ENCODE assay signal across 26 mouse cellular contexts in genomic region chr7:121711171-121711570, GRCm38 (mm10). TPM values are rescaled to one million over a fixed set of nuclear protein-coding genes. Genes with fewer than 3 reads are reported as not detected.
"Had no signal": no experiment of that assay in that cellular context is flagged by ENCODE, and none has a peak within 500 bp of the region (broad histone marks: within the 10 kb centered on the region; RNA-seq: fewer than 3 reads in every experiment).

No protein-coding gene starts in this region.

- H3K36me3 ChIP-seq: kidney, embryonic 15.5 days; liver, embryonic 13.5 days; neural tube, embryonic 12.5 days; neural tube, embryonic 15.5 days; stomach, embryonic 15.5 days had no signal

- H3K9ac ChIP-seq: kidney, embryonic 15.5 days; liver, embryonic 13.5 days; neural tube, embryonic 12.5 days; neural tube, embryonic 15.5 days; stomach, embryonic 15.5 days had no signal

- DNase-seq: kidney, adult 11 months; kidney, adult 8-10 months; kidney, postnatal 10 days; kidney, postnatal 36 days; layer of hippocampus, postnatal 36 days; left cerebral cortex, postnatal 4 days; liver, embryonic 13.5 days; lung, adult 2 months; lung, postnatal 14 days; lung, postnatal 4 days; midbrain, embryonic 14.5 days; right cerebral cortex, adult 18-20 months; right cerebral cortex, postnatal 14 days; spleen, adult 18-20 months; thymus, adult 2 months; thymus, postnatal 14 days; thymus, postnatal 4 days had no signal

- H3K9me3 ChIP-seq: kidney, embryonic 15.5 days; liver, embryonic 13.5 days; neural tube, embryonic 12.5 days; neural tube, embryonic 15.5 days; stomach, embryonic 15.5 days had no signal

- H3K4me3 ChIP-seq: kidney, embryonic 15.5 days; liver, embryonic 13.5 days; neural tube, embryonic 12.5 days; neural tube, embryonic 15.5 days; stomach, embryonic 15.5 days had no signal

- H3K27ac ChIP-seq: kidney, embryonic 15.5 days; liver, embryonic 13.5 days; neural tube, embryonic 12.5 days; neural tube, embryonic 15.5 days; stomach, embryonic 15.5 days had no signal

- H3K4me2 ChIP-seq: kidney, embryonic 15.5 days; liver, embryonic 13.5 days; midbrain, embryonic 11.5 days; neural tube, embryonic 12.5 days; neural tube, embryonic 15.5 days; stomach, embryonic 15.5 days had no signal

- H3K27me3 ChIP-seq: neural tube, embryonic 12.5 days; neural tube, embryonic 15.5 days; stomach, embryonic 15.5 days had no signal

RNA-seq across cellular contexts. Expression of gene Scnn1g, which starts 23.1 kb away (rescaled TPM):
- total RNA-seq: left cerebral cortex, postnatal 4 days; liver, adult 2 months; megakaryocyte progenitor cell, adult 5-6 weeks; megakaryocyte-erythroid progenitor cell, adult 5-6 weeks had no signal
- polyA plus RNA-seq: liver, adult 2 months; liver, embryonic 13.5 days; liver, embryonic 16.5 days; midbrain, embryonic 11.5 days; midbrain, embryonic 14.5 days; neural tube, embryonic 15.5 days had no signal
